Comparison of ENCODE assay signal across 9 mouse cellular contexts in genomic region chr11:76120407-76120901, GRCm38 (mm10). TPM values are rescaled to one million over a fixed set of nuclear protein-coding genes. Genes with fewer than 3 reads are reported as not detected.
DNase-seq lines count a peak whose midpoint lies in the region; TF ChIP-seq lines count a peak whose summit lies in the region.
"Had no signal": no experiment of that assay in that cellular context is flagged by ENCODE, and none has a peak within 500 bp of the region (broad histone marks: within the 10 kb centered on the region; RNA-seq: fewer than 3 reads in every experiment).

No protein-coding gene starts in this region.

- H3K4me3 ChIP-seq in gastrocnemius, adult 2 months, result no peak overlapping the region
- H3K4me3 ChIP-seq: liver, embryonic 13.5 days had no signal

- TF ChIP-seq CTCF in gastrocnemius, adult 2 months (IDR thresholded peaks at IDR 0.05), result no peak

- peak overlapping the region; percentile 79 for H3K27ac ChIP-seq in gastrocnemius, adult 2 months
- H3K27ac ChIP-seq: liver, embryonic 13.5 days had no signal

- no peak for DNase-seq in gastrocnemius, adult 2 months
- DNase-seq in gastrocnemius, postnatal 4 days (ENCODE audit: low spot score in 2 of 2), result no peak
- DNase-seq in heart, adult 8-10 months (ENCODE audit: low spot score), result peak; percentile 35
- peak; percentile 47 for DNase-seq in kidney, postnatal 14 days
- peak; percentile 47 to 65 for DNase-seq in lung, postnatal 4 days
- DNase-seq in thymus, adult 18-20 months, result no peak
- DNase-seq in c-Kit-positive CD71-positive TER-119-positive erythroid progenitor cells, embryonic 14.5 days (ENCODE audit: low spot score), result no peak
- no peak for DNase-seq in cerebellum, adult 9-11 months
- DNase-seq: liver, embryonic 13.5 days had no signal

- intact Hi-C loops in gastrocnemius, adult 2 months (cut with DNase I), result no loop called here

RNA-seq across cellular contexts. Expression of gene Vps53, which starts 59.0 kb away (rescaled TPM):
- 10 to 100 TPM; 22.0 to 22.1 TPM for total RNA-seq in gastrocnemius, adult 2 months (2021)
- 10 to 100 TPM; 30.2 to 33.7 TPM for total RNA-seq in gastrocnemius, postnatal 4 days (2021)
- 10 to 100 TPM; 27.2 to 29.9 (median 29.5) TPM for total RNA-seq in heart, adult 8-10 months (2022)

RNA-seq across cellular contexts. Expression of gene Fam57a, which starts 59.0 kb away (rescaled TPM):
- 1 to 10 TPM; 1.4 to 2.0 TPM for total RNA-seq in gastrocnemius, adult 2 months (2021)
- 10 to 100 TPM in 1 of 2 experiments, 1 to 10 TPM in 1; 9.8 to 12.1 TPM for total RNA-seq in gastrocnemius, postnatal 4 days (2021)
- 1 to 10 TPM; 2.0 to 3.0 (median 2.5) TPM for total RNA-seq in heart, adult 8-10 months (2022)

Comparison
In these comparisons a context has a peak if more than half of its experiments do, and no peak if none do; other contexts are left out.
1. DNase-seq: peak in heart, adult 8-10 months (single experiment), kidney, postnatal 14 days (single experiment) and lung, postnatal 4 days (2 of 2); none in gastrocnemius, adult 2 months (single experiment), gastrocnemius, postnatal 4 days (0 of 2), thymus, adult 18-20 months (0 of 2), c-Kit-positive CD71-positive TER-119-positive erythroid progenitor cells, embryonic 14.5 days (single experiment) and cerebellum, adult 9-11 months (single experiment).